In genomic region chr11:87020449-87020848, GRCm38 (mm10) we compare ENCODE assay signal across 19 mouse cellular contexts. TPM values are rescaled to one million over a fixed set of nuclear protein-coding genes. Genes with fewer than 3 reads are reported as not detected.
A peak's percentile ranks its signal among the peaks of the same experiment; 100 is the strongest.
DNase-seq lines count a peak whose midpoint lies in the region; ATAC-seq and TF ChIP-seq lines count a peak whose summit lies in the region.
"Had no signal": no experiment of that assay in that cellular context is flagged by ENCODE, and none has a peak within 500 bp of the region (broad histone marks: within the 10 kb centered on the region; RNA-seq: fewer than 3 reads in every experiment).

No protein-coding gene starts in this region.

- no peaks in the 10 kb centered on the region for H3K79me2 ChIP-seq in MEL (ENCODE audit: control insufficient read depth, insufficient read depth, low read length, poor library complexity)

- no peak overlapping the region for H3K9ac ChIP-seq in lung, postnatal 0 days (replicated peaks; ENCODE audit: low read depth)
- no peak overlapping the region for H3K9ac ChIP-seq in MEL (ENCODE audit: control insufficient read depth, low read depth, low read length, poor library complexity, severe bottlenecking)
- H3K9ac ChIP-seq in stomach, postnatal 0 days (ENCODE audit: low read length): no peak overlapping the region
- H3K9ac ChIP-seq: embryonic facial prominence, embryonic 13.5 days; forebrain, embryonic 12.5 days; heart, embryonic 13.5 days; hindbrain, embryonic 15.5 days had no signal

- H3K27me3 ChIP-seq in lung, postnatal 0 days (replicated peaks; ENCODE audit: insufficient read depth, low read length): no peaks in the 10 kb centered on the region
- H3K27me3 ChIP-seq in MEL (ENCODE audit: control insufficient read depth in 1 of 2, insufficient read depth in 2 of 2, low read length in 2 of 2): no peaks in the 10 kb centered on the region
- no peaks in the 10 kb centered on the region for H3K27me3 ChIP-seq in stomach, postnatal 0 days (ENCODE audit: control insufficient read depth, insufficient read depth, low read length)
- H3K27me3 ChIP-seq: embryonic facial prominence, embryonic 13.5 days; forebrain, embryonic 12.5 days; heart, embryonic 13.5 days; hindbrain, embryonic 15.5 days had no signal

- TF ChIP-seq CTCF in lung, postnatal 0 days (IDR thresholded peaks at IDR 0.05): peak; percentile 50
- TF ChIP-seq CTCF in lung, adult 2 months (IDR thresholded peaks at IDR 0.05; ENCODE audit: insufficient read depth, low read length): no peak; the same call in 1 of the 2 replicates
- peak; percentile 13 to 34 (median 31); a peak in 3 of 6 replicates for TF ChIP-seq CTCF in MEL (IDR thresholded peaks at IDR 0.05 in 2 of 3, conservative IDR thresholded peaks at IDR 0.05 in 1 of 3; ENCODE audit: control insufficient read depth in 1 of 3, insufficient read depth in 1 of 3, low read depth in 2 of 3, low read length in 3 of 3, poor library complexity in 1 of 3, severe bottlenecking in 1 of 3)
- peak; percentile 29; the same call in 1 of the 2 replicates for TF ChIP-seq CTCF in stomach, postnatal 0 days (IDR thresholded peaks at IDR 0.05; ENCODE audit: low read depth)

- no peaks in the 10 kb centered on the region for H3K9me3 ChIP-seq in lung, postnatal 0 days (ENCODE audit: low read length)
- no peaks in the 10 kb centered on the region for H3K9me3 ChIP-seq in MEL (replicated peaks; ENCODE audit: insufficient read depth, low read length)
- no peaks in the 10 kb centered on the region for H3K9me3 ChIP-seq in stomach, postnatal 0 days (ENCODE audit: control insufficient read depth, low read length)
- H3K9me3 ChIP-seq: embryonic facial prominence, embryonic 13.5 days; forebrain, embryonic 12.5 days; heart, embryonic 13.5 days; hindbrain, embryonic 15.5 days had no signal

- no peak for TF ChIP-seq EP300 in lung, postnatal 0 days (IDR thresholded peaks at IDR 0.05)
- no peak for TF ChIP-seq EP300 in MEL (IDR thresholded peaks at IDR 0.05; ENCODE audit: low read depth in 1 of 2, low read length in 2 of 2)
- no peak for TF ChIP-seq EP300 in stomach, postnatal 0 days (optimal IDR thresholded peaks at IDR 0.05)

- no peaks in the 10 kb centered on the region for H3K36me3 ChIP-seq in lung, postnatal 0 days (ENCODE audit: insufficient read depth, low read length)
- H3K36me3 ChIP-seq in MEL (ENCODE audit: control insufficient read depth in 1 of 2, insufficient read depth in 2 of 2, low read length in 2 of 2): no peaks in the 10 kb centered on the region; a peak in 1 of 4 replicates
- H3K36me3 ChIP-seq in stomach, postnatal 0 days (ENCODE audit: control insufficient read depth, insufficient read depth, low read length): no peaks in the 10 kb centered on the region
- H3K36me3 ChIP-seq: embryonic facial prominence, embryonic 13.5 days; forebrain, embryonic 12.5 days; G1E; heart, embryonic 13.5 days; hindbrain, embryonic 15.5 days had no signal

- no peak overlapping the region for H3K4me3 ChIP-seq in lung, postnatal 0 days (ENCODE audit: low read depth, low read length)
- no peak overlapping the region for H3K4me3 ChIP-seq in lung, adult 2 months (replicated peaks; ENCODE audit: extremely low read depth, low read depth, low read length)
- H3K4me3 ChIP-seq in MEL (ENCODE audit: control insufficient read depth in 1 of 2, insufficient read depth in 1 of 2, low read depth in 2 of 2, low read length in 2 of 2): no peak overlapping the region
- no peak overlapping the region for H3K4me3 ChIP-seq in stomach, postnatal 0 days (ENCODE audit: low read depth, low read length)
- H3K4me3 ChIP-seq: embryonic facial prominence, embryonic 13.5 days; forebrain, embryonic 12.5 days; heart, embryonic 13.5 days; hindbrain, embryonic 15.5 days had no signal

- WGBS in lung, postnatal 0 days: 62% methylated on average over 5 of the region's 5 CpGs
- 77% methylated on average over 5 of the region's 5 CpGs for WGBS in lung, adult 2 months
- 80% methylated on average over 5 of the region's 5 CpGs for WGBS in stomach, postnatal 0 days

- no peak for TF ChIP-seq POLR2A in lung, adult 2 months (IDR thresholded peaks at IDR 0.05; ENCODE audit: borderline replicate concordance, extremely low read depth, low read depth, low read length)
- TF ChIP-seq POLR2A in MEL (IDR thresholded peaks at IDR 0.05; ENCODE audit: control insufficient read depth in 1 of 2, insufficient read depth in 1 of 2, low read depth in 1 of 2, low read length in 2 of 2, poor library complexity in 1 of 2): no peak

- no peak overlapping the region for H3K27ac ChIP-seq in lung, postnatal 0 days (ENCODE audit: low read length)
- no peak overlapping the region for H3K27ac ChIP-seq in MEL (ENCODE audit: control insufficient read depth, low read depth, low read length)
- H3K27ac ChIP-seq in stomach, postnatal 0 days (replicated peaks): no peak overlapping the region
- H3K27ac ChIP-seq: embryonic facial prominence, embryonic 13.5 days; forebrain, embryonic 12.5 days; heart, embryonic 13.5 days; hindbrain, embryonic 15.5 days had no signal

- H3K4me1 ChIP-seq in lung, postnatal 0 days (ENCODE audit: insufficient read depth, low read depth, low read length): no peaks in the 10 kb centered on the region
- peaks cover 8% of the 10 kb centered on the region for H3K4me1 ChIP-seq in lung, adult 2 months (ENCODE audit: control insufficient read depth, insufficient read depth, low read length)
- H3K4me1 ChIP-seq in MEL (ENCODE audit: control insufficient read depth in 1 of 2, insufficient read depth in 2 of 2, low read length in 2 of 2): peaks cover 0 to 3% of the 10 kb centered on the region in 2 experiments; a peak in 2 of 4 replicates
- no peaks in the 10 kb centered on the region for H3K4me1 ChIP-seq in stomach, postnatal 0 days (replicated peaks; ENCODE audit: control insufficient read depth, insufficient read depth)
- H3K4me1 ChIP-seq: embryonic facial prominence, embryonic 13.5 days; forebrain, embryonic 12.5 days; heart, embryonic 13.5 days; hindbrain, embryonic 15.5 days had no signal

- H3K4me2 ChIP-seq in lung, postnatal 0 days (replicated peaks; ENCODE audit: low read depth, low read length): no peak overlapping the region
- no peak overlapping the region for H3K4me2 ChIP-seq in stomach, postnatal 0 days (replicated peaks; ENCODE audit: low read depth)
- H3K4me2 ChIP-seq: embryonic facial prominence, embryonic 13.5 days; forebrain, embryonic 12.5 days; heart, embryonic 13.5 days; hindbrain, embryonic 15.5 days had no signal

- ATAC-seq in lung, postnatal 0 days: peak; percentile 27; the same call in 1 of the 2 replicates
- no peak for ATAC-seq in stomach, postnatal 0 days (ENCODE audit: low FRiP score, low TSS enrichment)
- ATAC-seq: forebrain, embryonic 16.5 days had no signal

- DNase-seq in lung, postnatal 0 days (ENCODE audit: low spot score): peak; percentile 62
- no peak for DNase-seq in lung, adult 2 months
- no peak for DNase-seq in MEL (ENCODE audit: low read depth, low spot score)
- peak; percentile 21 for DNase-seq in R1 (ENCODE audit: low read depth, low spot score)
- no peak for DNase-seq in stomach, postnatal 0 days (ENCODE audit: low spot score)
- DNase-seq in urinary bladder, postnatal 4 days (ENCODE audit: low spot score in 2 of 2): no peak
- no peak for DNase-seq in cerebellum, postnatal 10 days
- DNase-seq: adrenal gland, postnatal 10 days; cerebellum, adult 11-12 months; cerebellum, adult 9-10 months; cerebellum, postnatal 36 days; gastrocnemius, postnatal 10 days; heart, postnatal 36 days had no signal

- peak; percentile 4 for TF ChIP-seq RAD21 in MEL (IDR thresholded peaks at IDR 0.05; ENCODE audit: low read depth, low read length)

TF ChIP-seq in MEL, 35 proteins besides CTCF, POLR2A, EP300 and RAD21:
- TF ChIP-seq ZC3H11A (IDR thresholded peaks at IDR 0.05; ENCODE audit: low read depth, low read length) (no peak), TBP (IDR thresholded peaks at IDR 0.05; ENCODE audit: low read depth, low read length) (no peak), TAL1 (IDR thresholded peaks at IDR 0.05; ENCODE audit: low read length) (no peak), RCOR1 (IDR thresholded peaks at IDR 0.05; ENCODE audit: low read depth, low read length) (no peak), ETS1 (IDR thresholded peaks at IDR 0.05; ENCODE audit: low read depth, low read length) (no peak), USF1 (IDR thresholded peaks at IDR 0.05; ENCODE audit: low read depth, low read length) (no peak), MAFK (IDR thresholded peaks at IDR 0.05; ENCODE audit: borderline replicate concordance, low read depth, low read length) (no peak), MYC (IDR thresholded peaks at IDR 0.05; ENCODE audit: low read depth, low read length) (no peak)
TF ChIP-seq in MEL: peak in this region for 0.

RNA-seq across cellular contexts. Expression of gene Ypel2, which starts 26.9 kb away (rescaled TPM):
- polyA plus RNA-seq in lung, postnatal 0 days (2015; fragmentation: Nextera tagmentation; extraction: Ambion mirVana): 8.5 and 9.5 TPM in 2 replicates
- polyA plus RNA-seq in lung, adult 2 months (2012; rRNA removed): 5.9 and 9.7 TPM in 2 replicates
- total RNA-seq in MEL (2012; rRNA removed): 0.23 and 0.33 TPM in 2 replicates
- under 1 TPM in 1 of 2 experiments, not detected in 1; 0.52 TPM for polyA plus RNA-seq in MEL (2012; ENCODE audit: insufficient read depth in 1 of 2, insufficient read length in 2 of 2, low read depth in 1 of 2, low replicate concordance in 2 of 2, missing spikeins in 1 of 2)
- polyA plus RNA-seq in stomach, postnatal 0 days (2015; fragmentation: Nextera tagmentation; extraction: Ambion mirVana): 3.9 and 4.0 TPM in 2 replicates

RNA-seq across cellular contexts. Expression of gene Gdpd1, which starts 53.4 kb away (rescaled TPM):
- 47.7 and 66.5 TPM in 2 replicates for polyA plus RNA-seq in lung, postnatal 0 days (2015; fragmentation: Nextera tagmentation; extraction: Ambion mirVana)
- 11.7 and 13.8 TPM in 2 replicates for polyA plus RNA-seq in lung, adult 2 months (2012; rRNA removed)
- 10.6 and 11.2 TPM in 2 replicates for total RNA-seq in MEL (2012; rRNA removed)
- 1 to 10 TPM in 1 of 2 experiments, not detected in 1; 7.9 TPM for polyA plus RNA-seq in MEL (2012; ENCODE audit: insufficient read depth in 1 of 2, insufficient read length in 2 of 2, low read depth in 1 of 2, low replicate concordance in 2 of 2, missing spikeins in 1 of 2)
- 51.2 and 54.8 TPM in 2 replicates for polyA plus RNA-seq in stomach, postnatal 0 days (2015; fragmentation: Nextera tagmentation; extraction: Ambion mirVana)

Comparison
In these comparisons a context has a peak if more than half of its experiments do, and no peak if none do; other contexts are left out.
1. DNase-seq: peak in lung, postnatal 0 days (single experiment) and R1 (single experiment); none in lung, adult 2 months (single experiment), MEL (single experiment), stomach, postnatal 0 days (single experiment), urinary bladder, postnatal 4 days (0 of 2) and cerebellum, postnatal 10 days (0 of 2).